Mouse (Mus musculus) ES-E14 (cell line): ENCODE results near the gene Rfng.

Source experiments
- MAFK ChIP-seq: IDR thresholded peaks from 2 replicates; pipeline ENCODE4 v1.6.1; 2014; ENCODE audit warnings: mild to moderate bottlenecking, low read depth, low read length, inconsistent platforms; ENCODE audit not compliant: insufficient read depth
- ZNF384 ChIP-seq: IDR thresholded peaks from 2 replicates; pipeline ENCODE4 v1.6.1; 2012; ENCODE audit warnings: low read depth, low read length, inconsistent platforms

GRCm38 (mm10) chr11:120789810-120790209, 5.8 kb upstream of the Rfng start:
- TF ChIP-seq MAFK (no peak), ZNF384 (no peak)
